Mouse (Mus musculus) CH12.LX (cell line): ENCODE results near the gene Nebl.

Experiments used
- BHLHE40 ChIP-seq: IDR thresholded peaks from 2 replicates; pipeline ENCODE4 v1.6.1; 2011; ENCODE audit warnings: mild to moderate bottlenecking, low read depth, low read length, improper control_type of control experiment
- CTCF ChIP-seq, 2 experiments: IDR thresholded peaks in 1 of 2; conservative IDR thresholded peaks in 1 of 2; 2 replicates each; pipeline ENCODE4 v1.5.1; 2011 to 2012; ENCODE audit warnings: low read depth in 2 of 2, low read length in 2 of 2, improper control_type of control experiment in 1 of 2, inconsistent platforms in 1 of 2, mild to moderate bottlenecking in 1 of 2, moderate library complexity in 1 of 2
- EP300 ChIP-seq: IDR thresholded peaks from 2 replicates; pipeline ENCODE4 v1.6.1; 2011; ENCODE audit warnings: low read length, improper control_type of control experiment
- ETS1 ChIP-seq: conservative IDR thresholded peaks from 2 replicates; pipeline ENCODE4 v1.6.1; 2012; ENCODE audit warnings: low read depth, mild to moderate bottlenecking, inconsistent platforms, low read length, improper control_type of control experiment, moderate library complexity
- HCFC1 ChIP-seq: IDR thresholded peaks from 2 replicates; pipeline ENCODE4 v1.6.1; 2012; ENCODE audit warnings: low read depth, mild to moderate bottlenecking, inconsistent platforms, low read length, improper control_type of control experiment
- IRF4 ChIP-seq: IDR thresholded peaks from 2 replicates; pipeline ENCODE4 v1.6.1; 2014; ENCODE audit warnings: low read depth, mild to moderate bottlenecking, inconsistent platforms, low read length, improper control_type of control experiment
- JUND ChIP-seq: conservative IDR thresholded peaks from 2 replicates; pipeline ENCODE4 v1.6.1; 2011; ENCODE audit warnings: low read depth, low read length, improper control_type of control experiment
- MAX ChIP-seq: IDR thresholded peaks from 2 replicates; pipeline ENCODE4 v1.6.1; 2011; ENCODE audit warnings: low read length, improper control_type of control experiment
- MEF2A ChIP-seq: IDR thresholded peaks from 2 replicates; pipeline ENCODE4 v1.6.1; 2014; ENCODE audit warnings: low read depth, mild to moderate bottlenecking, inconsistent platforms, low read length, improper control_type of control experiment, borderline replicate concordance
- POLR2A ChIP-seq: IDR thresholded peaks from 2 replicates; pipeline ENCODE4 v1.6.1; 2011; ENCODE audit warnings: low read depth, mild to moderate bottlenecking, improper control_type of control experiment, low read length
- TCF12 ChIP-seq: IDR thresholded peaks from 2 replicates; pipeline ENCODE4 v1.6.1; 2014; ENCODE audit warnings: low read depth, mild to moderate bottlenecking, inconsistent platforms, low read length, improper control_type of control experiment
- USF1 ChIP-seq: IDR thresholded peaks from 2 replicates; pipeline ENCODE4 v1.6.1; 2014; ENCODE audit warnings: low read depth, mild to moderate bottlenecking, inconsistent platforms, low read length, improper control_type of control experiment

DNA sequence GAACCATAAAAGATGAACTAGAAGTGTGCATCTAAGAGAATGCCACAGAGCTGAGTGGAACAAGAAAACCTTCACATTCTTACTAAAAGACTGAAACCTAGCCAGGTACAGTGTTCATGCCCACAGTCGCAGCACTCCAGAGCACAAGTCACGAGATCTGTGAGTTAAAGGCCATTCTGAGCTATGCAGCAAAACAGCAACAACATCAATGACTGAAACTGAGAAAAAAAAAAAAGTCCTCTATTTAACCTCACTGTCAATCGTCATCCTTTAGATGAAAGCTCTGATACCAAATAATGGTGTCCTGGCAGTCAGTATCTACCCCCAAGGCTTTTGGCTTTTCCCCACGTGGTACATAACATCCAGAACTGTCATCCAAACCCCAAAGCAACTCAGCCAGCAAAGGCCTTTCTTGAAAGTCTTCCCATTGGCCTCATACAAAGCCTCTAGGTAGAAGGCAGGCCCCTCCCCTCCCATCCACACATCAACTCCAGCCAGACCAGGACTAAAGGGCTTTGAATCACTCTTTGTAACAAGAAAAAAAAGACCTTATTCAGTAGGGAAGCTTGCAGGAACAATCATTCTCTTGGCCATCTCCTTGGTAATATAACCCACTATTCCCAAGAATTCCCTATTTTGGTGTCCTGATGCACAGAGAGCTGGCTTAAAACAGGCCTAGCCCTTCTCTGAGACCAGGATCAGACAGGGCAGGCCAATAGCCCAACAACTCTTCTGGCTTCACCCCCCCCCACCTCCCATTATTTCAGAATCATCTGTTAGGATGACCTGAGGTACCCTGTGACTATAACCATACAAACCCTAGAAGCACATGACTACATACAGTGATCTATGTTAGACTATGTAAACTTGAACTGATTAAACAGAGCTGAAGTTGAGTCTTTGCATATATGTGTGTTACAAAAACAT, 32.8 kb downstream of the Nebl start:
- TF ChIP-seq CTCF (conservative IDR thresholded peaks at IDR 0.05 in 1 of 2, IDR thresholded peaks at IDR 0.05 in 1 of 2; ENCODE audit: low read depth in 2 of 2, low read length in 2 of 2) = no peak
- no peak for TF ChIP-seq MEF2A
- no peak for TF ChIP-seq EP300
- TF ChIP-seq ETS1 = no peak
- no peak for TF ChIP-seq JUND
- TF ChIP-seq USF1 = no peak
- no peak for TF ChIP-seq POLR2A
- TF ChIP-seq TCF12 = no peak
- no peak for TF ChIP-seq IRF4
- TF ChIP-seq HCFC1 = no peak
- no peak for TF ChIP-seq BHLHE40
- no peak for TF ChIP-seq MAX
